Mouse (Mus musculus) forebrain, embryonic 12.5 days (tissue): ENCODE measurements at regions not wholly inside any gene's neighbourhood (a gene's known extent, or its start where the extent isn't known, plus 50 kb on each side); places are given as distances from the start of the nearest gene placed in this dataset.

ENCODE experiments used
- ATAC-seq: fragments of 200-750 bp; cut with Nextera tagmentation; 2 replicates; pipeline ENCODE4 v1.8.0; 2017; ENCODE audit warnings: moderate TSS enrichment; ENCODE audit not compliant: low FRiP score
- H3K27ac ChIP-seq: fragments of 300-500 bp; sonication (generic); 2 replicates; pipeline ENCODE4 v1.5.1; 2016; ENCODE audit warnings: mild to moderate bottlenecking
- H3K27me3 ChIP-seq: fragments of 300-500 bp; sonication (generic); 2 replicates; pipeline ENCODE4 v1.6.1; 2016; ENCODE audit warnings: mild to moderate bottlenecking
- H3K36me3 ChIP-seq: fragments of 300-500 bp; sonication (generic); replicated peaks from 2 replicates; pipeline ENCODE4 v1.6.1; 2016; ENCODE audit warnings: mild to moderate bottlenecking
- H3K4me1 ChIP-seq: fragments of 300-500 bp; sonication (generic); 2 replicates; pipeline ENCODE4 v1.6.1; 2016
- H3K4me2 ChIP-seq: fragments of 300-500 bp; sonication (generic); 2 replicates; pipeline ENCODE4 v1.6.1; 2016; ENCODE audit warnings: mild to moderate bottlenecking, moderate library complexity
- H3K4me3 ChIP-seq: fragments of 300-500 bp; sonication (generic); replicated peaks from 2 replicates; pipeline ENCODE4 v1.5.1; 2016; ENCODE audit warnings: mild to moderate bottlenecking
- H3K9ac ChIP-seq: fragments of 300-500 bp; sonication (generic); 2 replicates; pipeline ENCODE4 v1.6.1; 2016; ENCODE audit warnings: mild to moderate bottlenecking
- H3K9me3 ChIP-seq: fragments of 300-500 bp; sonication (generic); 2 replicates; pipeline ENCODE4 v1.6.1; 2016
- WGBS: fragments of 180-500 bp; shearing (Covaris S2); methylation state at CpG from one replicate; pipeline ENCODE4 v1.1.7; 2016; 5-methylcytosine and 5-hydroxymethylcytosine counted together

DNA sequence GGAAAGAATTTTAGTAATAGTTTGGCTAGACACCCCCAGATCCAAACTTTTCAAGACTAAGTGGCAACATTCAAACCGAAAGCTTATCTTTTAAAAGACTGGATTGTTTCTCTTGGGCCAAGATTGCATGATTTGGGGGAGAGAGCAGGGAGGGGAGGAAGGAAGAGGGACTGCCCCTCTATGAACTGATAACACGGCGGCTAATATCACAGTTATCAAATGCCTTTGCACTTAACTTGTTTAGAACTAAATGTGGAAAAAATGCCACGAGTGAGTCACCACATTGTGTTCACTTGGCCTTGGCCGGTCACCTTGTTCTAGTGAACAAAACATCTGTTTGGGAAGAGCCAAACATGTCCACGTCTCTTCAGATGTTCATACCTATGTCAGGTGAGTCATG is 92.3 kb downstream of the Tes start:
- Histone ChIP-seq H3K27ac (no peak overlapping the region), H3K4me1 (no peaks in the 10 kb centered on the region), H3K4me2 (no peak overlapping the region), H3K27me3 (no peaks in the 10 kb centered on the region), H3K9ac (no peak overlapping the region), H3K36me3 (no peaks in the 10 kb centered on the region), H3K9me3 (no peaks in the 10 kb centered on the region), H3K4me3 (no peak overlapping the region)
- 89% methylated on average over 6 of the region's 6 CpGs for WGBS
- no peak for ATAC-seq

DNA sequence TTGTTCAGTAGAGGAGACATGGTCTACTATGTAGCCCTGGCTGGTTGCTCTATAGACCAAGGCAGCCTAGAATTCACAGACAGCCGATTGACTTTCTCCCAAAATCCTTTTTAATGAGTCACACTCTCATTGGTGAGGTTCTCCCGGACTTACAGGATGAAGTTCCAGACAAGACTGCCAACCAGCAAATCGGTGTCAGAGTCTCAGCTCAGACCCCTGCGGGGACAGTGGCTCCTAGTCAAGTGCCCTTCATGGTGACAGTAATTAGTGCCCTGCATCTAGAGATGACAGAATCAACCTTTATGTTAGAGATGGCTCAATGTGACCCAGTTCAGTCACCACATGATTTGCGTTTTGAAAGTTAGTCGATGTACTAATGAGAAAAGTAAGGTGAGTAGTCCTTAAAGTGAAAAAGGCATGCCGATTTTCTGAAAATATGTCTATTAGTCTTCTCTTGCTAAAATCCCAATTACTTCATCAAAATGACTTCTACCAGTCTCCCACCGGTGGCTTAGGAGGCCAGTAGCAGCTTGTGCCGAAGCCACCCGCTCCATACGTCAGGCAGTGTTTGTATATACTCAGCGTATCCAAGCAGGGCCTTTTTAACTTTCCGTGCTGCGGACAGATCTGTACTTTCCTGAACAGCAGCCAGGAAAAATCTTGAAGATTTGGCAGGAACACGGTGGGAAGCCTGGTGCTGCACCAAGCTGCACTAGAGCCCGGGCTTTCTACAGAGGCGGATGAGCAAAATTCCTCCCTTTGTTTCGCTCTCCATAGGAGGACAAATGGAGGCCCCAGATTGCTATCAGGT is 105.2 kb downstream of the Tes start:
- Histone ChIP-seq H3K9ac (no peak overlapping the region), H3K4me3 (no peak overlapping the region), H3K4me1 (peaks cover 25% of the 10 kb centered on the region), H3K4me2 (peak overlapping the region; percentile 34), H3K36me3 (no peaks in the 10 kb centered on the region), H3K27ac (0 out of 2 replicates have a peak overlapping the region, but pooled peaks have one; percentile 14), H3K27me3 (no peaks in the 10 kb centered on the region), H3K9me3 (no peaks in the 10 kb centered on the region; the same call in 1 of the 2 replicates)
- ATAC-seq = peak; percentile 64
- WGBS = 40% methylated on average over 18 of the region's 18 CpGs

DNA sequence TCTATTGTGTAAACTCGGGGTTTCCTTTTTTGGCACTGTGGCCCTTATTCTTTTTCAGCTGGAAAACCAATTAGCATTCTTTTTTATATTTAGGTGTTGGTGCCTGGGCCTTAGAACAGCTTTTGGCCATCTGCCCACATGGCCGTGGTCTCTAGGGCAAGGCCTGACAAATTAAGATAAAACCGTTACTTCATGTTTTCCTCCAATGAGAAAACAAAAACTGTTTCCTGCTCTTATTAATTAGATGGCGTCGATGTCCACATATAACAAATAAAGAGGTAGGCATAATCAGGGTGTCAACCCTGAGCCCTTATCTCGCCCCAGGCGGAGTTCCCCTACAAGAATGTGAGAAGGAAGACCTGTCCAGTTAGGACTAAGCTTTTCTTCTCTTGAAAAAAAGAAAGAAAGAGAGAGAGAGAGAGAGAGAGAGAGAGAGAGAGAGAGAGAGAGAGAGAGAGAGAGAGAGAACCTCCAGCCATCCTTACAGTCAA is 105.9 kb downstream of the Tes start:
- H3K4me3 ChIP-seq = no peak overlapping the region
- WGBS = 34% methylated on average over 7 of the region's 7 CpGs

DNA sequence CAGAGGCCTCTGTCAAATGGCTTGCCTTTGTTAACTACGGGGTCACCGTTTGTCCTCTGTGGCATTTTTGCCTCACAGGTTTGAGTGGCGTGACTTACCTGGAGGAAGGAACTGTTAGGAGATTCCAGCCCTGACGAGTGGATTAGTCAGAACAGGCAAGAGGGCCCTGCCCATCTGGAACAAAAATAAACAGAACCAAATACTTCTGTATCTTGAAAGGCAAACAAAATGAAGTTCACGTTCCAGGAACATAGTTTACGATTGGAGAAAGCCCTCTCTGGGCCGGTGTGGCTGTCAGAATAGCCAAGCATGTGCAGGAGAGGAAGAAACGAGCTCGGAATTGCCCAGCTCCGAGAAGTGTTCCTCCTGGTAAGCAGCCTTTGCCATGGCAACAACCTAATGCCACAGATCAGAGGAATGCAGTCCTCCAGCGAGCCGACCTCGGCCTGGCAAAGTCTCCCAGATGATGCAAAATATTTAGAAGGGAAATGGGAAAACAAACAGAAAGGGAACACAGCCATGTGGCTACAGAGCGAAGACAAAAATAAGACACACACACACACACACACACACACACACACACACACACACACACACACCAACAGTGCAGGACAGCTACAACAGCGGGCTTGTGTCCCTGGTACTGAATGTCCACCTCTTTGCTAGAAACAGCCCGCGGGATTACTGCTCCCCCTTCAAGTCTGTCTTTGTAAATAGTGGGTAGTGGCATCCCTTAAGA is 106.5 kb downstream of the Tes start:
- Histone ChIP-seq H3K36me3 (no peaks in the 10 kb centered on the region), H3K4me3 (no peak overlapping the region), H3K4me2 (peak overlapping the region; percentile 34), H3K27ac (peak overlapping the region; percentile 65; the same call in 1 of the 2 replicates), H3K27me3 (no peaks in the 10 kb centered on the region), H3K9me3 (no peaks in the 10 kb centered on the region; the same call in 1 of the 2 replicates), H3K4me1 (peaks cover 25% of the 10 kb centered on the region), H3K9ac (no peak overlapping the region)
- 13% methylated on average over 17 of the region's 17 CpGs for WGBS
- peak; percentile 79 for ATAC-seq

More for the DNA sequence above, 105.9 kb downstream of the Tes start:
- H3K27ac ChIP-seq = peak overlapping the region; percentile 65; the same call in 1 of the 2 replicates
- H3K4me1 ChIP-seq = peaks cover 25% of the 10 kb centered on the region
- no peaks in the 10 kb centered on the region for H3K27me3 ChIP-seq
- H3K9me3 ChIP-seq = no peaks in the 10 kb centered on the region; the same call in 1 of the 2 replicates
- H3K9ac ChIP-seq = no peak overlapping the region
- peak overlapping the region; percentile 34 for H3K4me2 ChIP-seq
- H3K36me3 ChIP-seq = no peaks in the 10 kb centered on the region
- peak; percentile 37; the same call in 1 of the 2 replicates for ATAC-seq

DNA sequence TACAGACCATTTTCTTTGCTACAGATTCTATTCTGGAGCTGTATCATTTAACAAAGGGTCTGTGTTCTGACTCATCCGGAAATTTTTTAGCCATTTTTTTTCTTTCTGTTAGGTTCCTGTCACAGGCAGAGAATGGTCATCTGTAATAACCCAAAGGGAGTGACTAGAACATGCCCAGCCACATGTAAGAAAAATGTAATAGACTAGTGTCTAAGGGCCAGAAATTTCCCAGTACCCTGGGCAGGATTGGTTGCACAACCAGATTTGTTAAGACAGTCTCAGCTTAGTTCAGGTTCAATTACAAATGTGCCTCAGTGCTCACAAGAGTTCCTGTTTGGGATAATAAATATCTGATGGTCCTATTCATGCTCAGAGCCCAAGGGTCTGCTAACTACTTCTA is 107.1 kb downstream of the Tes start:
- no peak overlapping the region for H3K27ac ChIP-seq
- no peaks in the 10 kb centered on the region for H3K27me3 ChIP-seq
- H3K9me3 ChIP-seq = no peaks in the 10 kb centered on the region; the same call in 1 of the 2 replicates
- H3K9ac ChIP-seq = no peak overlapping the region
- H3K36me3 ChIP-seq = no peaks in the 10 kb centered on the region
- no peak overlapping the region for H3K4me3 ChIP-seq
- no peak overlapping the region for H3K4me2 ChIP-seq
- 14% methylated on average over 1 of the region's 1 CpGs for WGBS
- peaks cover 25% of the 10 kb centered on the region for H3K4me1 ChIP-seq
- no peak for ATAC-seq

DNA sequence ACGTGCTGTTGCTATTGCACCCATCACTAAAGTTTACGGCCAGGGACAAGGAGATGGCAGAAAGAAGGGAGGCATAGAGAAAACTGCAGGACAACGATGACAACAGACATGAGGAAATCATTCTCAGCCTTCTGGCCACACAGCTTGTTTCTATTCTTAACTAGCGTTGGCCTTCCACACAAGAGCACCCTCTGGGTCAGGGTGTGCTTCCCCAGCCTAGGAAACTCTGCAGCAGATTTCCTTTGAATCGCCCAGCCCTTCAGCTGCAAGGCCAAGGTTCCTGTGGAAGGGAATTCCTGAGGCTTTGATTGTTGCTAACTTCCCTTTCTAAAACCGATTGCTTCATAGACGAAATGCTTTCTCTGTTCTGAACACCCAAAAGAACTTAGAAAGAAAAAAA is 103.8 kb upstream of the Cav2 start:
- H3K9ac ChIP-seq = no peak overlapping the region
- H3K27ac ChIP-seq = no peak overlapping the region
- 69% methylated on average over 7 of the region's 7 CpGs for WGBS
- no peak overlapping the region for H3K4me2 ChIP-seq
- no peak overlapping the region for H3K4me3 ChIP-seq
- H3K27me3 ChIP-seq = no peaks in the 10 kb centered on the region
- H3K36me3 ChIP-seq = no peaks in the 10 kb centered on the region
- no peak for ATAC-seq
- H3K4me1 ChIP-seq = 0 out of 2 replicates have a peak, but pooled peaks cover under 1% of the 10 kb centered on the region
- no peaks in the 10 kb centered on the region; the same call in 1 of the 2 replicates for H3K9me3 ChIP-seq

DNA sequence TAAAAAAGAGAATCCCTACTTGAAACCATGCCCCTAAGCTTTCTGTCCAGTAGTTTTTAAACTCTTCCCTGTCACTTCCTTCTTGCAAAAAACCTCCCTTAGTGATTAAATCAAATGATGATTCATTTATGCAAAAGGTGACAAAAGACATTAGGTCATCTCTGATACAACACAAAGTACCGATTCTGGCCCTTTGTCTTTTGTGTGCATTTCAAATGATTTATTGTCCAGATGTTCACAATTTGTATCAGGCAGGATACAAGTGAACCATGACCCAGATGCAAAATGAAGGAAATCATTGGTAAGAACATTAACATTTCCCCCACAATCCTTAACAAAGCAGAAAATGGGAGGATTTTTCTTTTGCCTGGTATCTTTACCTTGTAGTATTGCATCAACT is 101.5 kb upstream of the Cav2 start:
- H3K9me3 ChIP-seq = no peaks in the 10 kb centered on the region; the same call in 1 of the 2 replicates
- no peak overlapping the region for H3K9ac ChIP-seq
- H3K4me1 ChIP-seq = no peaks in the 10 kb centered on the region
- WGBS = 77% methylated on average over 1 of the region's 1 CpGs
- H3K36me3 ChIP-seq = no peaks in the 10 kb centered on the region
- H3K27ac ChIP-seq = no peak overlapping the region
- no peak overlapping the region for H3K4me2 ChIP-seq
- ATAC-seq = no peak
- no peaks in the 10 kb centered on the region for H3K27me3 ChIP-seq
- H3K4me3 ChIP-seq = no peak overlapping the region

DNA sequence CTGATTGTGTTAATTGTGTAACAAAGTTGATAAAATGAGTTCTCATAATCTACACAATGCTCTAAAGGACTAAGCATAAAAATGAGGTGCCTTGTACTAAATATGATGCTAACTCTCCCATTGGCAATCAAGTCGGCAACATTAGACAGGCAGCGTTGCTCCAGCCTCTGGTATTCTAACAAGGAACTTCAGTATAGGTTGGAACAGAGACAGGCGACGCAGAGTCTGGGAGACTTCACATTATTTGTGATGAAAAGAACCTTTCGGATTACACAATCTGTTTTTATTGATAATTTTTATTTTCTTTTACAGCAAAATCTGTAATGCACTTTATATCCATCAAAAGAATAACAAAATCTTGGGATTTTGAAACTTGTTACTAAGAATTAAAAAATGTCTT is 94.4 kb upstream of the Cav2 start:
- peak; percentile 81; the same call in 1 of the 2 replicates for ATAC-seq
- Histone ChIP-seq H3K27me3 (no peaks in the 10 kb centered on the region), H3K4me2 (no peak overlapping the region), H3K9me3 (no peaks in the 10 kb centered on the region), H3K4me1 (peaks cover 2% of the 10 kb centered on the region; the same call in 1 of the 2 replicates), H3K36me3 (no peaks in the 10 kb centered on the region), H3K27ac (no peak overlapping the region), H3K9ac (no peak overlapping the region), H3K4me3 (no peak overlapping the region)
- 34% methylated on average over 5 of the region's 5 CpGs for WGBS

DNA sequence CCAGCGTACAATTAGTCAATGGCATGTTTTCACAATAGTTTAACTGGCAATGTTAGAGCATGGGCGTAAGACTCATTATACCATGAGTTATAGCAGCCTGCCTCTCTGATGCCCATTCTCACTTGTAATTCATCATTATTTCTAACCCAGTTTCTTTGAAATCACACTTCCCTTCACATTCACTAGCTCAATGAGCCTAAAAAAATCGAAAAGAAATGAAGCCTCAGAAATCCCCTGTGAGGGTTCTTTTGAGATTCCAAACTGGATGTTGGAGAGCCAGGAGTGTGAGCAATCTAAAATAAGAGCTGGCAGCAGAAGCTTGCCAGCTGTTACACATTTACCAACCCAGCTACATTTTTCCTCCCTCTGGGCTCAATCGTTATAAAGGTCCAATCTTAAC is 93.9 kb upstream of the Cav2 start:
- H3K27ac ChIP-seq = no peak overlapping the region
- no peaks in the 10 kb centered on the region for H3K36me3 ChIP-seq
- no peak overlapping the region for H3K4me3 ChIP-seq
- no peak overlapping the region for H3K4me2 ChIP-seq
- no peak overlapping the region for H3K9ac ChIP-seq
- peaks cover 2% of the 10 kb centered on the region; the same call in 1 of the 2 replicates for H3K4me1 ChIP-seq
- no peaks in the 10 kb centered on the region for H3K27me3 ChIP-seq
- ATAC-seq = peak; percentile 86; the same call in 1 of the 2 replicates
- H3K9me3 ChIP-seq = no peaks in the 10 kb centered on the region
- 19% methylated on average over 4 of the region's 4 CpGs for WGBS

DNA sequence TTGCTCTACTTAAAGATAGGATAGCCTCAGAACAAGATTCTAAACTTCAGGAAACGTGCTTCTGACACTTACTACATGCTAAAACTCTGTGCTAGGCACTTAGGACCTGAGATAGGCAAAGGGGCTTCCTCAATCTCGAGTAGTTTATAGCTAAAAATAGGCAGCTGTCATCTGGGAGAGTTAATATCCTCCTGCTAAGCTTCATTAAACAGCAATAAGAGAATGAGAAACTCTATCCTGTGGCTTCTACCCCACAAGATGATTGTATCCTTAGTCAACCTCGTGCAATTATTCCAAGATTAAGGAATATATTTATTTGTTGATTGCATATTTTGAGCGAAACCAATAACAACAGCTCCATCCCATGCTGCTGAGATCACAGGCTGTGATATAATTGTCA is 85.4 kb upstream of the Cav2 start:
- peaks cover 9% of the 10 kb centered on the region for H3K27me3 ChIP-seq
- no peak overlapping the region for H3K4me2 ChIP-seq
- 64% methylated on average over 4 of the region's 4 CpGs for whole genome bisulfite sequencing
- H3K4me3 ChIP-seq = no peak overlapping the region
- H3K9ac ChIP-seq = no peak overlapping the region
- H3K36me3 ChIP-seq = no peaks in the 10 kb centered on the region
- no peaks in the 10 kb centered on the region for H3K4me1 ChIP-seq
- H3K9me3 ChIP-seq = no peaks in the 10 kb centered on the region
- no peak for ATAC-seq
- no peak overlapping the region for H3K27ac ChIP-seq

DNA sequence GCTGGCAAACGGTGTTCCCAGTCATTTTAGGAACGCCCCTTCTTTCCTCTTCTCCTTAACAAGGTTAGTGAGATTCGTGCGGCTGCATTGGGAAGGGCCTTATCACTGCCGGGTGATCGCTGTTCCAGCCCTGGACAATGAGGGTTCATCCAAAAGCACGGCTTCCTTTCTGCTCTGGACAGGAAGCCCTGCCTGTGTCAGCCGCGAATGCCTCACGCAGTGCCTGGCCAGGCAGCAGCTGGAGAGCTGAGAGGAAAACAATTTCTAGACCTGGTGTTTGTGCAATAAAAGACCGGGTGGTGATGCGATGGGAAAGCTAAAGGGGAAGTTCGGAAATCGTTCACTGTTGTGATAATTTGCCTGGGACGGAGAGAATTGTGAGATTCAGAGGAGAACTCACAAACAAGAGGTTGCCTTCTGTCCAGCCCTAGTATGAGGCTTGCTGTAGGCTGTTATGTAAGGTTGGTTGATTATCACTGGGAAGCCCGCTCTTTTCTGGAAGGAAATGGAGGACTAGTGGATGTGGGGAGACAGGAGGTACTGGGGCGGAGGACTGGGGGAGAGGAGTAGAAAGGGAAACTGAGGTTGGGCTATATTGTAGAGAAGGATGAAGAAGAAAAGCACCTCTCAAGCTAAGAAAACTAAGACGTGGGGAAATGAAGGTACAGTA is 83.1 kb upstream of the Cav2 start:
- WGBS = 74% methylated on average over 18 of the region's 18 CpGs
- H3K4me3 ChIP-seq = no peak overlapping the region
- H3K4me2 ChIP-seq = no peak overlapping the region
- no peak for ATAC-seq
- H3K27me3 ChIP-seq = peaks cover 16% of the 10 kb centered on the region
- H3K4me1 ChIP-seq = no peaks in the 10 kb centered on the region
- H3K36me3 ChIP-seq = no peaks in the 10 kb centered on the region
- no peak overlapping the region for H3K27ac ChIP-seq
- H3K9me3 ChIP-seq = no peaks in the 10 kb centered on the region
- H3K9ac ChIP-seq = no peak overlapping the region

DNA sequence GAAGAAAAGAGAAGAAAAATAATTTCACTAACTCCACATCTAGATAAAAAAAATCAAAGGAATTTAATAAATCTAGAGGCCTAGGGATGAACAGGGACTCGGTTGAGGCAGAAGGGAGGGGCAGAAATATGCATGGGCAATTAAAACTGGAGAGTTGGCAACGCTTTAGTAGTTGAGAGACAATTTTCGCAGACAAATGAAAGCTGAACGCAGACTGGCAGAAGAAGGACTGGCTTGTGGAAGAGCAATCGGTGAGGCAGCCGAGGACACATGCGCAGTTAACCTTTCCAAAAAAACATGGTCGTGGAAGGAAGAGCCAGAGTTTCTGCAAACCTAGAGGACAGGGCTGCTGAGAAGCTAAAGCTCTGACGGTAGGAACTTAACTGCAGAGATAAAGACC is 82.1 kb upstream of the Cav2 start:
- peaks cover 2% of the 10 kb centered on the region; the same call in 1 of the 2 replicates for H3K4me1 ChIP-seq
- H3K27me3 ChIP-seq = peaks cover 16% of the 10 kb centered on the region
- H3K4me3 ChIP-seq = no peak overlapping the region
- no peak overlapping the region for H3K4me2 ChIP-seq
- H3K27ac ChIP-seq = no peak overlapping the region
- WGBS = 81% methylated on average over 9 of the region's 9 CpGs
- H3K9ac ChIP-seq = no peak overlapping the region
- H3K9me3 ChIP-seq = no peaks in the 10 kb centered on the region
- ATAC-seq = no peak
- H3K36me3 ChIP-seq = no peaks in the 10 kb centered on the region
